Mouse (Mus musculus): Measurements from ENCODE around the gene Gmps. TPM values are rescaled to one million over a fixed set of nuclear protein-coding genes. Genes with fewer than 3 reads are reported as not detected.
A peak's percentile ranks its signal among the peaks of the same experiment; 100 is the strongest.

Gene Gmps
- total RNA-seq (2021) = 10 to 100 TPM; 34.3 to 35.1 TPM
- long read RNA-seq, experiment 1, full-length matches to known transcripts = 47 of 55 reads
- long read RNA-seq, experiment 1, partial matches to known transcripts = 3 of 55 reads
- long read RNA-seq, experiment 1, other reads (novel, unspliced or antisense) = 5 of 55 reads
- long read RNA-seq, experiment 2, full-length matches to known transcripts = 128 of 141 reads
- long read RNA-seq, experiment 2, partial matches to known transcripts = 8 of 141 reads
- long read RNA-seq, experiment 2, other reads (novel, unspliced or antisense) = 5 of 141 reads

DNA sequence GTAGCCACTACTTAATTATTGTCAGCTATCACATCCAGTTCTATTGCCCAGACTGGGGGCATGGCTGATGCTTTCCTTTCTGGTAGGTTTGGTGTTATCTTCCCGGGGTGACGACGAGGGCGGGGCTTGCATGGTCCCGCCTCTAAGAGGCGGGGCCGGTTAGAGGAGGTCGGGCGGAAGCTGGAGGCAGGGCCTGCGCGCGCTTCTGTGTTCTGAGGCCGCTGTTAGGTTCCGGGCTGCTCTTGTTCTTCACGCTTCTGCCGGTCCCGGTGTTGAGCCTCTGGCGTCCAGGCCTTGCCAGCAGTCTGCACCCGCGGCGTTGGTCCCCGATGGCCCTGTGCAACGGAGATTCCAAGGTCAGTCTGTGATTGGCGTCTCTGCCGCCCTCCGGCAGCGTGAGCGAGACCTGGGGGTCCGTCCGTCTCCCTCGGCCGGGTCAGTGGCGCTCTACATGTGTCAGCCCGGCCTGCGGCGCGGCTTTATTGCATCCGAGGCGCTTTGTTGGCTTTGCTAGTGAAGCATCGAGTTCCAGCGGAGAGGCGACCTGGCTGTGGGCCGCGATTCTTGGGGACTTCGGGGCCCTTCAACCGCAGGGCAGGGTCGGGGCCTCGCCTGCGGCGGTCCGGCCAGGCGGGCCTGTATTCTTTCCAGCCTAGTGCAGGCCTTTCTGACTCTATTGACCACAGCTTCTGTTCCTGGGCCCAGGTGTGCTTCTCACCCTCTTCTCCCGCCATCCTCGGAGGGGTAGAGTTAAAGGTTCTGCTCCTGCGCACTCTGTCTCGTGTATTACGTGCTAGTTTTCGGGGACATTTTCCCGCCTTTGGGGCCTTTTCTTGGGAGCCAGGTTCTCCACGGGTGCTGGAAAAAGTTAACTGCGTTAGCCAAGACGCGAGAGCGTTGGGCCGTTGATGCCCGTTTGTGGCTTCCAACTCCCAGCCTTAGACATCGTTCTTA, at the start of gene Gmps:
Gene Gmps (plus strand): TSS at position 152 of the 954 bp plus-strand sequence.
- DNase-seq (ENCODE audit: low spot score in 2 of 2) = peak; percentile 68 to 79

GRCm38 (mm10) chr3:63928878-63929859, 46.7 kb upstream of the Gmps start, which contains the start of gene E130311K13Rik:
Gene E130311K13Rik, minus strand, starts transcription at chr3:63929472.
- peak; percentile 88 for DNase-seq (ENCODE audit: low spot score in 2 of 2)

DNA sequence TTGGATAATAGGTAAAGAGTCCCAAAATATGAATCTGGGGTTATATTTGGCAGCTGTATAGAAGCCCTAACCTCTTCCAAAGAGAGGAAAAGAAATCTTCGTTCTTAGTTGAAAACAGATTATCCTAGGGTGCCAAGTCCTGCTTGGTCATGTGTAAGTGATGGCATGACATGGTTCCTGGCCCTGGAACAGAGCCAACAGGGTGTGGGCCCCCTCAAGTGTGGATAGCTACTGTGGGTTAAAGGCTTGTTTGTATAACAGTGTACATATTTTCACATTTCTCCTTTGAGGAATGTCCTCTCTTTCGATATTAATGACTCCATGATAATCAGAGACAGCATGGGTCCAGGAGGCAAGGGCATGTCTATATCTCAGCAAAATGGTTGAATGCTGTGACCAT, 37.0 kb upstream of the Gmps start:
- DNase-seq (ENCODE audit: low spot score in 2 of 2) = no peak

DNA sequence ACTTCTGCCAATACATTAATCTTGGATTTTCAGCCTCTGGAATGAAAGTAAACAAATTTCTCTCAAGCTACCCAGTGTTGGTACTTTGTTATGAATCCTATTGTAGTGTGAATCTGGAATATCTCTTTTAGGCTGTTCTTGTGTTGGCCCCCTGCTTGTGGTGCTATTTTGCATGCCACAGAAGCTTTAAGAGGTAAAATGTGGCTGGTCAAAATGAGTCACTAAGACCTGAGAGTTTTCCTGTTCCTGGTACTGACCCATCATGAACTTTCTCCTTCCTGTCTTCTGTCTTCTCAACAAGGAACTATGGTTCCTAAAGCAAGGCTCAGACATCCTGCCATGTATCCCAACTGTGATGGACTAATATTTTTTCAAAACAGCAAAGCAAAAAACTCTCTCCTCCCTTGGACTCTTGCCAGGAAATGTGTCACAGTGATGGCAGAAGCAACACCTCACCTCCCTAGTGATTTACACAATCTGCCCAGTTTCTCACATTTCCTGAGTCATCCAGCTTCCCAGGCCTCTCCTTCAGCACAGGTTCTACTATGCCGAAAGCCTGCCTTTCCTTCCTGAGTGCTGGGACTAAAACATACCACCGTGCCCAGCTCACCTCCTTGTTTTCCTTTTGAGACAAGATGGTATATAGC, 34.6 kb upstream of the Gmps start:
- no peak for DNase-seq (ENCODE audit: low spot score in 2 of 2)

DNA sequence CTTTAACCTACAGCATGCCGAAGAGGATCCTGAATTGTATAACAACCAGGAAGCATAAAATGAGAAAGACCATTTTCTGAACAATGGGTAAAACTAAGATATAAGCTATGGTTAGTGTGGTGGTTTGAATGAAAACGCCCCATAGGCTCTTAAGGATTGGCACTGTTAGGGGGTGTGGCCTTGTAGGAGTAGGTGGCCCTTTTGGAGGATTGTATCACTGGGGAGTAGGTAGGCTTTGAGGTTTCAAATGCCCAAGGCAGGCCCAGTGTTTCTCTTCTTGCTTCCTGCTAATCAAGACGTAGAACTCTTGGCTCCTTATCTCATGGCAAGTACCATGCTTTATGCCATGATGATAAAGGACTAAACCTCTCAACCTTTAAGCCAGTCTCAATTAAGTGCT, 26.1 kb upstream of the Gmps start:
- no peak for DNase-seq (ENCODE audit: low spot score in 2 of 2)

DNA sequence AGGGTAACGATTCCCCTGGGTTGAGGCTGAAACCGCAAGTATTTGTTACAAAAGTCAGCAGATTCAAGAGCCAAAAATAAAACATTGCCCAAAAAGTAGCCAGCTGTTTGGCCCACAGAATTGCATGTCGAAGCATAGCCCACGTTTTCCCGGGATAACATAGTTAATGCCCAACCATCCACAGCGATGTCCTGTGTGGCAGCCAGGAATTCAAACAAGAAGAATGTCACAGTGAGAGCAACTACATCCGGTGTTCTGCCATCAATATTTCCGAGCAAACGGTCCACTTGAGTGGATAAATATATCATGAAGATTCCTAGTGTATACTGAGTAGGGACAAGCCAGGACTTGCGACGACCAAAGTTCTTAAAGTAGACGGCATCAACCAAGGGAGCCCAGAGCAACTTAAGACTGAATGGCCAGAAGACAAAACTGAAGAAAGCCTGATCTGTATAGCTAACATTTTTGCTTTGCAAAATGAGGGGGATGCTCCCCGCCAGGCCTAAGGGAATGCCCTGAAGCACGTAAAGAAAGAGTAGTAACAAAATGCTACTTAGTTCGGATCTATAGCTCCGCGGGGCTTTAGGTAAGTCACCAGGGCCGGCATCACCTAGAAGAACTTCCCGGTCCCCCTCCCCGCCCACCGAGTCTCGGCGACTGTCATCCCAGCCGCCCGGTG, 12.3 kb upstream of the Gmps start:
- DNase-seq (ENCODE audit: low spot score in 2 of 2) = no peak

GRCm38 (mm10) chr3:63964100-63964921, 11.6 kb upstream of the Gmps start, which contains the start of gene Slc33a1:
Gene Slc33a1, minus strand, starts transcription at chr3:63964768.
- peak; percentile 96 to 99 for DNase-seq (ENCODE audit: low spot score in 2 of 2)

- DNase-seq (ENCODE audit: low spot score in 2 of 2) = no peak
Measured at GRCm38 (mm10) chr3:63964922-63965249, 11.0 kb upstream of the Gmps start.

- DNase-seq (ENCODE audit: low spot score in 2 of 2) = no peak
Measured at GRCm38 (mm10) chr3:63965929-63966328, 10.0 kb upstream of the Gmps start.

- no peak for DNase-seq (ENCODE audit: low spot score in 2 of 2)
Measured at GRCm38 (mm10) chr3:63977895-63978294, 2.0 kb downstream of the Gmps start.

GRCm38 (mm10) chr3:63986656-63987055, 10.8 kb downstream of the Gmps start:
- DNase-seq (ENCODE audit: low spot score in 2 of 2) = no peak

- no peak for DNase-seq (ENCODE audit: low spot score in 2 of 2)
Measured at GRCm38 (mm10) chr3:63988722-63989440, 13.0 kb downstream of the Gmps start.

- DNase-seq (ENCODE audit: low spot score in 2 of 2) = no peak
Measured at GRCm38 (mm10) chr3:64021436-64021835, 45.5 kb downstream of the Gmps start.

GRCm38 (mm10) chr3:64021867-64022266, 46.0 kb downstream of the Gmps start:
- no peak for DNase-seq (ENCODE audit: low spot score in 2 of 2)

GRCm38 (mm10) chr3:64029846-64030245, 53.9 kb downstream of the Gmps start:
- no peak for DNase-seq (ENCODE audit: low spot score in 2 of 2)

GRCm38 (mm10) chr3:64038136-64038841, 62.4 kb downstream of the Gmps start:
- no peak for DNase-seq (ENCODE audit: low spot score in 2 of 2)
